Mouse (Mus musculus) inflammation-experienced regulatory T-cells, adult 6 months (primary cell): ENCODE results near the gene Zfhx3. TPM values are rescaled to one million over a fixed set of nuclear protein-coding genes. Genes with fewer than 3 reads are reported as not detected.

Experiments used
- ATAC-seq: one replicate; pipeline ENCODE4 v1.8.0; 2017
- polyA plus RNA-seq, 3 experiments: library from polyadenylated mRNA; unstranded; fragments of 100-300 nt; shearing (Covaris generic); gene quantifications; one replicate each; pipeline ENCODE4 v1.2.1; 2017

Gene Zfhx3
- polyA plus RNA-seq, 3 experiments from 2014 or later, result 0.03 to 0.35 (median 0.24) TPM

DNA sequence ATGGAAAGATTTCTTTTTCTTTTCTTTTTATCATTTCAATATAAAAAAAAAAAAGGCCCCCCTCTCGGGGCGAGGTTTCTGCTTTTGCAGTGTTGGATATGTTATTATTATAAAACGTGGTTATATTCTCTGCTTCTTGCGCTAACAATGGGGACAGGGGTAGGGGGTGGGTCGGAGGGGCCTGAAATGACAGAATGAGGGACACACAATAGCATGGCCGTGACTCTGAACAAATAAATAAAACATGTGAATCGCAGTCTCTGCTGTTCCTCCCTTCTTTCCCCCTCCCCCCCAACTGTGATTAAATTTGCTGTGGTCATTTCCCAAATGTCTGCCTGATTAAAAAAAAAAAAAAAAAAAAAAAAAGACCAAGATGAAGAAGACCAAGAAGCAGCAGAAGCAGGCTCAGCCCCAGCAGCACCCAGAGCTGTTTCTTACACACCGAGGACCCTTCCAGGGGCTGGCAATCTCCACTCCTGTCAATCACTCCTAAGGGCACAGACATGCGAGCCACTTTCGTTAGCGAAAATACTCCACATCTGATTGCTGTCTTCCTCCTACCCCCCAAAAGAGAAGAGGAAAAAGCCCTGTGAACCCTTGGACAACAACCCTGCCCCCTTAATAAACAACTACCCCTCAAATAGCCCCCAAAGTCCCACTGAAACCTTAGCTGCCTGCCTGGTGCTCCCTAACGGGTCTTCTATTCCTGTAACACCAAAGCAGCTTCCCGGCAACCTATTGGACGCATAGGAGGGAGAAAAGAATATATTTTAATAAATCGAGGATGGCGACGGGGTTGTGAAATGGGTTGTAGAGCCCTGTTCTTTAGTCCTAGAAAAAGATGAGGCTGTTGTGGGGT is 302.4 kb downstream of the Zfhx3 start:
- no peak for ATAC-seq

DNA sequence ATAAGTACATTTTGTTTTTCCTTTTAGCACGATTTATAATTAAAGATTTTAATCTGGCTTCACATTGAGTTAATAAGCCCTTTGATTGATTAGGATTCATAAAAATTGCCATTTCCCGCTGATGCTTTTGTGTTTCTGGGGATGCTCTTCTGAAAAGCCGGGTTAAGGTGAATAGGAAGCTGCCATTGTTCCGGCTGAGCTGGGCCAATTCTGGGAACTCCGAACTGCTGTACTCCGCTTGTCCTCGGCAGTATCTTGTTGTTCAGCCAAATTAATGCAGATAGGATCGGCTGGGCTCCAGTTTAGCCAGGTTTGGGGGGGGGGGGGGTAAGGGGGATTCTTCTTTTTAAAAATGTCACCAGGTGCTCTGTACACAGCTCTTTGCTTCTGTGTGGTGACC is 303.1 kb downstream of the Zfhx3 start:
- no peak for ATAC-seq

DNA sequence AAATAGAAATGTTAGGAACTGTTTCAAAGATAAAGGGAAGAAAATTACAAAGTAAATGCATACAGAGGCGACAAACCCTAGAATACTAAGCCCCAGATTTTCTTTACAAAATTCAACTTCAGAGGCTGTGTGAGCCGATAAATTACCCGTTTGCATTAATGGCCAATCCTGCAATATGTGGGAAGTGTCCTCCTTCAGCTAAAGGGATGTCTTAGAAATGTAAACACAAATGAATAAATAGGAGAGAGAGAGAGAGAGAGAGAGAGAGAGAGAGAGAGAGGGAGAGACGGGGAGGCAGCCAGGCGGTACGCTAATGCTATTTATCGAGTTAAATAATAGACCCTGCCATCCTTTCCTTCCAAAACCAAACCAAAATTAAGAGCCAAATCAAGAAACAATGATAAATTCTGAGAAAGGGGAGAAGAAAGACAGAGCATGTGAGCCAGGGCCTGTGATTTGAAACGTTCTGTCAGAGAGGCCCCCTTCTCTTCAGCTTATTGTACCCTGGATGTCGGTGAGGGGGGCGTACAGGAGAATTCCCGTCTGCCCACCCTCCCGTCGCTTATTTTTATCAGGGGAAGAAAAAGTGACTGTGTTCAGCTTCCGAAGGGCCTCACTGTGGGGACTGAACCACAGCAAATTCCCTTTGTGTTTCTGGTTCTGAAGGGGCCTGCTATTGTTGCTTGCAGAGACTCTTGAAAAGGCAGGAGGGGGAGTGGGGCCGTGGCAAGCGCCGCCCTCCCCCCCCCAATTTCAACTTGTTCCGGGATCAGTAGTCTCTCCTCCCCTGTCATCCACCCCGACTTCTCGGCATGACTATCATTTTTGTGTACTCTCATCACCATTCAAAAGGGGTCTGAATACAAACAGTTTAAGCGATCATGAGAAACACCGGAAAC is 303.8 kb downstream of the Zfhx3 start:
- no peak for ATAC-seq

DNA sequence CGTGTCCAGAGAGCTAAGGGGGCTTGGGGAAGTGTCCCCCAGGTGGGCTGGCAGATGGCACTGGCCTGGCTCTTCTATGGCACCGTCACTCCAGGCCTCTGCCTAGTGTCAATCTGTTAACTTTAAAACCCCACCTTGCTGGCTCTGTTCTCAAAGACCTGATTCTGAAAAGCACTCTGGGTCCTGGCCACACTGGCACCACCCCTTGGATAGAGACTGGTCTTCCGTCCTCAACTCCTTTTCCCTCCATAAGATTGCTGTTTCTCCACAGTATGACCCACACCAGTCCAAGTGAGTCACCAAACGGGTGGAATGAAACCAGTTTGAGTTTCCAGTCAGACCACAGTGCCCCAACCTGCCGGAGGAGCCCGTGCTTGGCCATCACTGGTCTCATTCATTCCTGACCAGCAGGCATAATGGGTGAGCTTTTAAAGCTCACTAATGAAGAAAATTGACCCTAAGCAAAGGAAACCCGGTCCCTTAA is 304.5 kb downstream of the Zfhx3 start:
- no peak for ATAC-seq

DNA sequence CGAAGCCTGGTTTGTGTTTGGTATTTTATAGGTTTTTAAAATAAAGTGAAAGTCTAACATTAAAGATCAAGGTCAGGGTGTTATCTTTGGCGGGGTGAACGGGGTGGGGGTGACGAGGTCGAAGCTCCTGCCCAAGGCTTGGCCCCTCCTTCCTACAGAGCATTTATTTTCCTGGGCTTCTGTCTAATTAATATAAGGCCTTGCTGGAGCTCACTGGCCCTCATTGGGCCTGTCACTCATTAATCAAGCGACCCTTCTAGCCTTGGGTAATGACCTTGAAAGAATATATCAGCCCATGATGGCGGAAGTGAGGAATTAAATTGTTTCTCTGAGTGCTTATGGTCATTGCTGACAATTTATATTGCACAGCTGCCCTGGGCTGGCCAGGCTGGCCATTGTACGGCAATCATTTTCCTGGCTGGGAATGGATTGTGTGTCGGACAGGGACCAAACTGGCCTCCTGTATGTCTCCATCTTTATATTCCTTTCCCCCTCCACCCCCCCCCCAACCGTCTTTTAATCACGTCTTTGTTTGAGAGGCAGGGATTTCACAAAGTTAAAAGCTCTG is 322.2 kb downstream of the Zfhx3 start:
- no peak for ATAC-seq

DNA sequence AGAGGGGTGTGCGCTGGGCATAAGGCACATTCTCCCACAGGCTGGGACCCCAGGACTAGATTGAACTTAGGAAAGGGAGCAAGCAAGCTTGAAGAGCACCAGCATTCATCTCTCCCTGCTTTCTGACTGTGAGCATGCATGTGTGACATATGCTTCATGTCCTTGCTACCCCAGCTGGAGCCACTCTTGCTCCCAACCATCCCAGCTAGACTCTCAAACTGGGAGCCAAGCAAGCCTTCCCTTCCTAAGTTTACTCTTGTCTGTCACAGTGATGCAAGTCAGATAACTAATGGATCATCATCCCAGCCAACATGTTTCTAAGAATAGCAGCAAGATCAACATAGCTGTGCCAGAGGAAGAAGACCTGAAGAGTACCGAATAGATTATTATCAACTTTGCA is 335.5 kb downstream of the Zfhx3 start:
- no peak for ATAC-seq

DNA sequence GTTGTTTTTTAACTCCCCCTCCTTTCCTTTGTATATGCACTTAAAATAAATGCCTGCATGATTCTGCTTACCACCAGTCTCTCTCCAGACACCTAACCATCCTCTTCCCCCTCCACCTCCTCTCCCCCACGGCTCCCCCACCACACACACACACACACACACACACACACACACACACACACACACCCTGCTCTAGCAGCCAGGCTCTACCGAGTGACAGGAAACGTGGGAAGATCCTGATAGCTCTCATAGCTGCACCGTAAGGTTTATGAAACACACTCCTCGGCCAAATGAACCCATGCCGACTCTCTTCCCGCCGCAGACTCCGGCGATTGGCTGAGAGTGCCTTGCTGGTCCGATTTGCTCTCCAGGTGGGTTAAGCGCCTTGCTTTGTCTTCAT is 339.5 kb downstream of the Zfhx3 start:
- ATAC-seq, result no peak

DNA sequence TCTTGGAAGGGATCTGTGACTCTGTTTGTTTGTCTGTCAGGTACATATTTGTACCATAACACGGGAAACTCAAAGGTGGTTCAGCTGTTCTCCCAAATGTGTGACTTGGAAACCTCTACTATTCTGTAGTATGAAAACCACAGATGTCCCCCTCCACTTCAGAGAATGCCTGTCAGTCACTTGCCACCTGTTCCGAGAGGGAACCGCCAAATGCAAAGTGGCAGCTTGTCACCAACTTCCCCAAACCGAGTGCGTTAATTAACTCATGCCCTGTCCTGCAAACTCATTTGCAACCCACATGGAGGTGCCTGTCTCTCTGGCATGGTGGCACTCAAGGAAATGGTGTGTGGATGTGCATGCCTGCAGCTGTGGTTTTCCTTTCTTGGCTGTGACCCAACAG is 343.7 kb downstream of the Zfhx3 start:
- ATAC-seq, result no peak

DNA sequence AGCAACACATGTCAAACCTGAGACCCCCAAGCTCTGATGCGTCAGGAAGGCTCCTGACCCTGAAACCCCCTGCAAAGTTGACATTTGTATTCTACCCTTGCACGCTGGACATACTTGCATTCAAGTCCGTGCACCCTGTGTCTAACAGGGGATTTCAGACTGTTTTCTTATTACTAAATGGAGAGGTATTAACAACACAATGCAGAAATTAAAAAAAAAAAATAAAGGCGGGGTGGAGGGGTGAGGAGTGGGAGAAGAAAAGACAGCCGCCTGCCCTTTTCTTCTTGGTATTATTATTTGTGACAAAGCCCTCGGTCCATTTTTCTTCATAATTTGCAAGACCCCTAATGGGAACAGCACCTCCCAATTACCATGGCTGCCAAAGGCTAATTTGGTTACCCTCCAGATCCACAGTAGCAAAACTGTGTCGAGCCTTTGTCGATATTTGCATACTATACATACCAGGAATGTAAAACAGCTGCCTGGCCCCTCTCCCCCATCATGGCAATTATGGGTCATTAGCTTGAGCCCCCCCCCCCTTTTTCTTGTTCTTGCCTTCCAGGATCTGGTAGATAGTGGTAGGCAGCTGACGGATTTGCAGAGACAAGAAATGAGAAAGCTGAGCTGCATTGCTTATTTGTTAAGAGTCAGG is 358.6 kb downstream of the Zfhx3 start:
- no peak for ATAC-seq

DNA sequence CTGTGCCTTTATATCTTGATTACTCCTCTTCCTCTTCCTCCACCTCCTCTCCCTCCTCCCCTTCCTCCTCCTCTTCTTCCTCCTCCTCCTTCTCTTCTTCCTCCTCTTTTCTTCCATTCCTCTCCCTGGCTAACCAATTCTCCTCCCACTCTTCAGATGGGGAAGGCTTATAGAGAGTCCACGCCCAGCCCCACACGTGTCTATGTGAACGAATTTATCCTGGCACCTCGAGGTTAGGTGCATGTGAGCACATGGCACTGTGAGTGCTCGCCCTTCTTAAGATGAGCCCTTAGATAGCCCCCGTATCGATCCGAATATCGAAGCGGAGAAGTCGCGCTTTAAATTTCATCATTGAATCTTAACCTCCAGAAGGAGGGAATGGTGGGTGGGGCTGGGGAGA is 359.2 kb downstream of the Zfhx3 start:
- no peak for ATAC-seq

DNA sequence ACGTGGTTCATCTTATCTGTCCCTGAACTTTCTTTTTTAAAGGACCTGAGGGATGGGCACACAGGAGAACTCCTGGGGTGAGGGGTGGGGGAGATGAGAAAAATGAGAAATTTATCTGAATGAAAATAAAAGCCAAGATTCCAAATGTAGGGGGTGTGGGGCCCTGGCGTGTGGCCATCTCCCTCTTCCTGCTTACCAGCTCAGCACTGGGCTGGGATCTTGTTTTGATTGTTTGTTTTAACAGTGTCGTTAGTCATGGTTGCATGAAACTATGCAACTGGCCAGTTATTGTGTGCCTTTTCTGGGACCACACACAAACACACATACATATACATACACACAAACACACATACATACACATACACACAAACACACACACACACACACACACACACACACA is 362.9 kb downstream of the Zfhx3 start:
- no peak for ATAC-seq

DNA sequence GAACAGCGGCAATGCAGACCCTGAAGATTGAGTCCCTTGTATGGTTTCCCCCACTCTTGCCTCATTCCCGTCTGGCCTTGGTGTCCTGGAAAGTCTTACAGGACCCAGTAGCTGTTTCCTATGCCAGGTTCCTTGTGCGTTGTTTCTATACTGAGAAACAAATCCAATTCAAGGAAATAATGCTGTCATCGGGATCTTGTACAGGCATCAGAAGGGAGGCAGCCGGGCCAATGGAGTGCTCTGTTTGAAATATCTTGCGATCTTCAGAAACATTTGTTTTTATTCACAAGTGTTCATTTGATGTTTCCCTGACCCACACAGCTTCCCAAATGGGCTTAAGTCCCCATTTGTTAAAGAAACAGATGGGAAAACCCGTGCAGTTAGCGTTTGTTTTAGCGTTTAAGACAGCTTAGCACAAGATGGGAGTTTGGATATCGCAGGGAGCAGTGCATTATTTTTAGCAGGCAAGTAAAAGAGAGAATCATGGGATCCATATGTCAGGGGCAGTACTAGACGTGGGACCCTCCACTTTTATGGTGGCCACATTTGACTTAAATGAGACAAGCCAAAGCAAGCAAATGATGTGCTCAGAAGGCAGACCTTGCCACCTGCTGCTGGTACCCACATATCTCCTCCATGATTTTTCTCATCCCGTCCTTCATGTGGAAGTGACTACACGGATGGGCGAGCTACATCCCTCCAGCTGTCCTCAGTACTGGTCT is 367.2 kb downstream of the Zfhx3 start:
- no peak for ATAC-seq

DNA sequence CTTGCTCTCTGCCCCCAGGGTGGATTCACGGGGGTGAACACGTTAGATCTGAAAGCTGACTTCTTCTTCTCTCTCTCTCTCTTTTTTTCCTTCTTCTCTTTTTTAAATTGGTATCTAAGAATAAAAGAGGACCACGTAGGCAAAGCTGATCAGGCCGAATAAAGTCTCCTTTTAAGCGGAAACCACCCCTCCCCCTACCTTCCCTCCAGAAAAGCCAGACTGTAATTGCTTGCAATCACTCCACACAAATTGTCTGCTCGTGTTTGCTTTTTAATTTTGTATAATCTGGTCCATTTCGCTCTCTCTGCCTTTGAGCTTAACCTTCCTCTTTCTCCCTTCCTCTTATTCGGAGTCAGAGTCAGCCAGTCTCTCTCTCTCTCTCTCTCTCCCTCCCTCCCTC is 372.6 kb downstream of the Zfhx3 start:
- no peak for ATAC-seq

DNA sequence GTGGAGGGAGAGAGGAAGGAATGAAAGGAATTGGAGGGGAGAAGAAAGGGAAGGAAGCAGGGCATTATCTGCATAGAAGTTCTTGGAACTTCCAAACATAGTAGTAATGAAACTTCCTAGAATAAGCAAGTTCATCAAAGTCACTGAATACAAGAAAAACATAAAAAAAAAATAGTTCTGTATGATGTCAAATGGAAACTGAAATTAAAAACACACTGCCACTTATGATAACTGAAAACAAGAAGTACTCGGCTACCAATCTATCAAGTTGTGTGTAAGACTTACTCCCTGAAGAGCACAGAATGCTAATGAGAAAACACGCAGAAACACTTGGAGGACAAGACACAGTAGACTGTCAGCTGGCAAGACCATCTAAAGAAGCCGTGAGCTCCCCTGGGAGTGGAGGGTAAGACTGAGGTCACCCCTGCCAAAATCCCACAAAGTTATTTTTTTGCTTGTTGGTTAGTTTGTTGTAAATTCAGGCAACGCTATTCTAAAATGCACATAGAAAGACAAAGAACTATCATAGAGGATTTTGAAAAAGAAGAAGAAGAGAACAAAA is 375.2 kb downstream of the Zfhx3 start:
- ATAC-seq, result no peak

DNA sequence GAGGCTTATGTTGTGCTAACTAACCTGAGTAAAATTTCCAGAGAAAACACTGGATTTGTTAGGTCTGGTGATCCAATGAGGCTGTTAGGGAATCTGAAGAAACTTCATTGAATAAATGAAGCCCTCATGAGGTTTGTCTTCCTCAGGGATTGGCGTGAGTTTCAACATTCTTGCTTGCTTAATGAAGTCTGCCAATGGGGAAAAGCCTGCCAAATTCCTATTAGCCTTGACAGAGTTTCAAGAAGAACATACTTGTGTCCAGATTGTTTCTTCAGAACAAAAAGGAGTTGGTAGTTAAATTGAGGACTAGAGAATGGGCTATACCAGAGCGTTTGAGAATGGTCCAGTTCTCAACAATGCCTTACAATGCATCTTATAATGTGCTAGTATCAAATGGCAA is 385.3 kb downstream of the Zfhx3 start:
- ATAC-seq, result no peak

DNA sequence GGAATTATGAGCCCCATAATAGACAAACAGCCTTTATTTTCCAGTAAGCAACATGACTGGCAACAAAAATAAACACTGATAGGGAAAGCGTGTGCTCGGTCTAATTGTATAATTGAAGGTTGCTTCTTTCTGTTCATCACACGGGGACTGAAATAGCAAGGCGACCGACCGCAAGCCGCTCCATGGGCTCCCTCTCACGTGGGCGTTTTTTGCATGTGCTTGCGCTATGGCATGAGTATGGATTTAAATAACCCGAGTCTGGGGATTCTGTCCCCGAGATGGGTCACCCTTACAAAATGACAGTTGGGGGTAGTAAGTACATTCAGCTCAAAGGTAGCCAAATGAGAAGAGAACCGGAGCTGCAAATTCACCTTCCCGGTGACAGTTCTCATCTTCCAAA is 405.9 kb downstream of the Zfhx3 start:
- no peak for ATAC-seq

DNA sequence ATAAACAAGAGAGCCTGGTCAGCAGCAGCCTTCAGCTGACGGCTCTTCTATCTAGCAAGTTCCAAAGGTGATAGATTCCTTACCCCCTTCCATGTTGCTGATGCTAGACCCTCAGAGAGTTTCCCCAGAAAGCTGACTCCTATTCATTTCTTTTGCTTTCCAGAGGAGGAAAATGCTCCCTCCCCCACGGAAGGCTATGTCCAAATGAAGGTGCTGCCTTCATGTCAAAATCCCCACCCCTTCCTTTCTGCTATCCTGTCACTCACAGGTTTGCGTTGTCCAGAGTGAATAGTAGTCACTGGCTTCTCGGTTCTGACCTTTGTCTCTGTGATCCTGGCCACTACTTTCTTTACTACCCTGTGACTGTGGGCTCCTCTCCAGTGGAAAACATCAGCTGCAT is 406.3 kb downstream of the Zfhx3 start:
- no peak for ATAC-seq

DNA sequence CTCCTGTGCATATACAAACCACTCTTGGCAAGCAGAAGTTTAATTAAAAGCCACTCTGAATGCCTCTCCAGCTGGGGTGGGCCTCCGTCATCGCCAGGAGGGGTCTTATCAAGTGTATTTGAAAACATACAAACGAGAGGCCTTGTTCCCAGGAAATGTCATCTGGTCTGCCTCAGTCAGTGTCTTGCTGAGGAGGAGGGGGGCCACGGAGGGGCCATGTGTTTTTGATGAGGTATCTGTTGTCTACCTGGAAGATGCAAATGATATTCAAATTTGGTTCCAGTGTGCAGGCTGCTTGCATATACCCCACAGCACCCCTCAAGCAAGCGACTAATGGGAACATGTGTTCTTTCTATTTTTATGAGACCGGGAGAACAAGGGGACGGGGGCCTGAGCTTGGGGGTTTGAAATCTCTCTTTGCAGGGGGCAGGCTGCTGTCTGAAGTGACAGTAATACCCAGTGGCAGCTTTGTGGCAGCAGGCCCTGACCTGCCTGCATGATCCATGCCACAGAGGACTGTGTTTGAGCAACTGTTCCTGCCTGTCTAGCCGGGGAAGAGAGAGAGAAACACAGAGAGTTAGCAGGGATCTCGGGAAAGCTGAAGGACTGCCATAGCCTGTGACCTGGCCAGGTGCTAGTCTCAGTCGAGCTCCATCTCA is 412.8 kb downstream of the Zfhx3 start:
- no peak for ATAC-seq

DNA sequence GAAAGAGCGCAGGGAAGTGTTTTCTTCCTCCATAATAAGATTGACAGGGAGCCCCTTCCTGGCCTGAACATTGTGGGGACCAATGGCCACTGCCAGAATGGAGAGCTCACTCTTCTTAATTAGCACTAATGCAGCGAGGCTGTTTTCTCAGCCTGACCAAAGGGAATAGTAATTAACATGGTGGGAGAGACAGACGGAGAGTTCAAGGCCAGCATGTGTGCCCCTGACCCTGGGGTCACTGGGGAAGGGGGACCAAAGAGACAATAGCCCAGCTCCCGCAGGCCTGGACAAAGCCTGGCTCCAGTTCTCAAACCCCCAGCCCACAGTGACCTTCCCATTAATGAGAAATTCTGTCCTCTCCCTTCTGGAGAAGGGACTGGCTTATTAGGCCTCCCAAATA is 419.0 kb downstream of the Zfhx3 start:
- ATAC-seq, result no peak

DNA sequence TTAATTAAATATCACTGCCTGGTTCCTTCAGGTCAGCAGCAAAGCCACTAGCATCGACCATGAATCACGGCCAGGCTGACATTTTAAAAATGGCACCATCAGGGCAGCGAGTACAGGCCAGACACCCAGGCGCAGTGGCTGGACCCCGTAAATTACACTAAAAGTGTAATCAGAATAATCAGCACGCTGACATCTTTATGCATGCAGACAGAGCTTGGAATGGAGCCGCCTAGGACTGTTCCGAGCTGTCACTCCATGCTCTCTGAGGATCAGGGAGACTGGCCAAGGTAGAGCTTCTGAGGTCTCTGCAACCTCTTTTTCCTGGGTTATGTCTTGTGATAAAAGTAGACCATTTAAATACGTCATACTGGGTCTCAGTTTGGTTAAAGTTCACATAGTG is 420.0 kb downstream of the Zfhx3 start:
- no peak for ATAC-seq

DNA sequence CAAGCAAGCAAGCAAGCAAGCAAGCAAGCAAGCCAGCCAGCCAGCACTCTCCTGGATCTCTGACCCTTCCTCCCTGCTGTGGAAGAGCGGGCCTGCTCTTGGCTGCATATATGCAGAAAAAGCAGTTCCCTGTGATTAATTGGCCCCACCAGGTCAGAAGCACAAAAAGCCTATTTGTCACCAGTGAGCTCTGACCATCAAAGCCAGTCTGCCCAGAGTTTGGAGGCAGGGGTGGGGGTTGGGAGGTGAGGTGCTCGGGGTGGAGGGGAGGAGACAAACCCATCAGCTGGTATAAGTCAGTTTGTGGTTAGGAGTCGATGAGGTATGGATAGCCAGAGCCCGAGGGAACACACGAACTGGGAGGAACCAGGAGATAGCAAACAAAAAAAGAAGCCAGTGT is 421.0 kb downstream of the Zfhx3 start:
- ATAC-seq, result no peak
